Mouse (Mus musculus) forebrain, postnatal 0 days (tissue): ENCODE measurements at regions not wholly inside any gene's neighbourhood (a gene's known extent, or its start where the extent isn't known, plus 50 kb on each side); places are given as distances from the start of the nearest gene placed in this dataset.
A peak's percentile ranks its signal among the peaks of the same experiment; 100 is the strongest.

Source experiments
- ATAC-seq: fragments of 200-750 bp; cut with Nextera tagmentation; 2 replicates; pipeline ENCODE4 v1.8.0; 2017; ENCODE audit warnings: mild to moderate bottlenecking, moderate library complexity
- DNase-seq: peaks from one replicate; pipeline ENCODE4 v3.0.0-alpha.2; 2015
- H3K27ac ChIP-seq: fragments of 300-500 bp; sonication (generic); 2 replicates; pipeline ENCODE4 v1.5.1; 2014; ENCODE audit warnings: low read depth, mild to moderate bottlenecking, antibody characterized with exemption, low read length, moderate library complexity, mixed read lengths
- H3K27me3 ChIP-seq: fragments of 300-500 bp; sonication (generic); 2 replicates; pipeline ENCODE4 v1.6.1; 2014; ENCODE audit warnings: mild to moderate bottlenecking, low read length, mixed read lengths; ENCODE audit not compliant: insufficient read depth
- H3K36me3 ChIP-seq: fragments of 300-500 bp; sonication (generic); 2 replicates; pipeline ENCODE4 v1.6.1; 2014; ENCODE audit warnings: mild to moderate bottlenecking, moderate library complexity; ENCODE audit not compliant: insufficient read depth
- H3K4me1 ChIP-seq: fragments of 300-500 bp; sonication (generic); 2 replicates; pipeline ENCODE4 v1.6.1; 2014; ENCODE audit warnings: antibody characterized with exemption; ENCODE audit not compliant: insufficient read depth
- H3K4me2 ChIP-seq: fragments of 300-500 bp; sonication (generic); 2 replicates; pipeline ENCODE4 v1.6.1; 2014; ENCODE audit warnings: low read depth, mild to moderate bottlenecking, moderate library complexity
- H3K4me3 ChIP-seq: fragments of 300-500 bp; sonication (generic); 2 replicates; pipeline ENCODE4 v1.5.1; 2014; ENCODE audit warnings: low read depth, low read length, mixed read lengths
- H3K9ac ChIP-seq: fragments of 300-500 bp; sonication (generic); 2 replicates; pipeline ENCODE4 v1.6.1; 2014; ENCODE audit warnings: mild to moderate bottlenecking
- H3K9me3 ChIP-seq: fragments of 300-500 bp; sonication (generic); 2 replicates; pipeline ENCODE4 v1.6.1; 2016; ENCODE audit warnings: low read length
- CTCF ChIP-seq: sonication (generic); IDR thresholded peaks from 2 replicates; pipeline ENCODE4 v1.5.1; 2016; ENCODE audit warnings: antibody characterized with exemption, control low read depth, low read depth
- WGBS: fragments of 180-500 bp; shearing (Covaris S2); extraction: QIAGEN DNeasy Blood & Tissue Kit; methylation state at CpG from one replicate; pipeline ENCODE4 v1.1.7; 2014; 5-methylcytosine and 5-hydroxymethylcytosine counted together

- Histone ChIP-seq H3K4me1 (no peaks in the 10 kb centered on the region), H3K4me3 (no peak overlapping the region), H3K4me2 (no peak overlapping the region), H3K9ac (no peak overlapping the region), H3K27me3 (no peaks in the 10 kb centered on the region), H3K9me3 (no peaks in the 10 kb centered on the region), H3K36me3 (no peaks in the 10 kb centered on the region), H3K27ac (no peak overlapping the region)
- no peak for TF ChIP-seq CTCF
- no peak for ATAC-seq
- 91% methylated on average over 3 of the region's 3 CpGs for WGBS
- DNase-seq: no peak
Observed at GRCm38 (mm10) chr7:134528026-134528425, 142.4 kb upstream of the Dock1 start.

GRCm38 (mm10) chr7:134534821-134535220 is 135.6 kb upstream of the Dock1 start:
- TF ChIP-seq CTCF: no peak
- no peaks in the 10 kb centered on the region for H3K4me1 ChIP-seq
- H3K27me3 ChIP-seq: no peaks in the 10 kb centered on the region; the same call in 1 of the 2 replicates
- no peak overlapping the region for H3K9ac ChIP-seq
- no peak for DNase-seq
- WGBS: 83% methylated on average over 4 of the region's 4 CpGs
- H3K27ac ChIP-seq: no peak overlapping the region
- H3K4me2 ChIP-seq: no peak overlapping the region
- no peaks in the 10 kb centered on the region for H3K36me3 ChIP-seq
- H3K9me3 ChIP-seq: no peaks in the 10 kb centered on the region
- no peak for ATAC-seq
- H3K4me3 ChIP-seq: no peak overlapping the region

DNA sequence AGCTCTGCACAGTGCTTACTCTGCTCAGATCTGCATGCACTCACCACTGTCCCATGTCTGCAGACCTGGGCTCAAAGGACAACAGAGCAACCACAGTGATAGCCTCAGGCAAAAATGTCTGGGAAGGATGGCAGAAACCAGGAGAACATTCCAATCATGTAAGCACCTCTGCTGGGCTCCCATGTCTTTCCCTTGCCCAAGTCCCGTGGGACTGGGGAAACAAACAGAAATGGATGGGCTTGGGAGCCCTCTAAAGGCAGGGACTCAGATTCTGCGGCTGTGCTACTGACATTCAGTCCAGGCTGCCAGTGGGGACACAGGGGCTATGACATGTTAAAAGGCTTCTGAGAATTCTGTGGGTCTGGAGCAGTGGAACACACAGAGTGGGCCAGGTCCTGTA is 128.8 kb upstream of the Dock1 start:
- H3K36me3 ChIP-seq: no peaks in the 10 kb centered on the region
- WGBS: 76% methylated on average over 2 of the region's 2 CpGs
- no peak overlapping the region for H3K9ac ChIP-seq
- no peaks in the 10 kb centered on the region for H3K4me1 ChIP-seq
- no peak overlapping the region for H3K4me3 ChIP-seq
- no peak for TF ChIP-seq CTCF
- H3K9me3 ChIP-seq: no peaks in the 10 kb centered on the region
- no peak overlapping the region for H3K4me2 ChIP-seq
- H3K27ac ChIP-seq: no peak overlapping the region
- no peak for ATAC-seq
- no peak for DNase-seq
- no peaks in the 10 kb centered on the region; the same call in 1 of the 2 replicates for H3K27me3 ChIP-seq

GRCm38 (mm10) chr7:134546187-134546586 is 124.3 kb upstream of the Dock1 start:
- H3K9me3 ChIP-seq: no peaks in the 10 kb centered on the region
- peaks cover 5% of the 10 kb centered on the region; the same call in 1 of the 2 replicates for H3K4me1 ChIP-seq
- no peak overlapping the region for H3K4me3 ChIP-seq
- WGBS: 87% methylated on average over 6 of the region's 6 CpGs
- no peaks in the 10 kb centered on the region for H3K36me3 ChIP-seq
- no peak for DNase-seq
- no peak overlapping the region for H3K9ac ChIP-seq
- no peak for ATAC-seq
- H3K4me2 ChIP-seq: no peak overlapping the region
- 0 out of 2 replicates have a peak, but pooled peaks have one; percentile 10 for TF ChIP-seq CTCF
- H3K27ac ChIP-seq: no peak overlapping the region
- H3K27me3 ChIP-seq: no peaks in the 10 kb centered on the region

DNA sequence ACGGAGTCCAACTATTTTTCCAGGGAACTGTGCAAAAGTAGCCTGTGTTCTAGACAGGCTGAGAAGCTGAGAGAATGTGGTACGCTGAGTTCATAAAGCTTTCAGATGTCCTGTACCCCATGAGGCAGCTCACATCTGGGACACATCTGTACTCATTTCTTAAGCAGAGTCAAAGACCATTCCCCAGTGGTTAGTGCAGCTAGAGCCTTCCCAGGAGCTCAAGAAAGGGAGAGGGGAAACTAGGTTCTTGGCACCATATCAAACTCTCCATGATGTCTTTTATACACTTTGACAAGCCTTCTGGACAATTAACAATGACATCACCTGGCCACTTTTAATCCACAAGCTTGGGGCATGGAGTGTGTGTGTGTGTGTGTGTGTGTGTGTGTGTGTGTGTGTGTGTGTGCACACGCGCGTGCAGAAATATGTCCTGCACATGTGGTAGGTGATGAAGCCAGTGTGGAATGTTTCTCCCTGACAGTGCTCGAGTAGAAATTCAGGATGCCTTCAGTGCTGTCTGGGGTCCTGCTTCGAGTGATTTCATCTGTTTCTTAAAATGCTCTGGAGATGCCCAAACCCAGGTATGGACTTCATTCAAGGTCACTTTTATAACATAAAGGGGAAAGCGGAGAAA is 121.1 kb upstream of the Dock1 start:
- no peak overlapping the region for H3K4me2 ChIP-seq
- DNase-seq (no peak), ATAC-seq (no peak)
- WGBS: 73% methylated on average over 8 of the region's 8 CpGs
- peaks cover 5% of the 10 kb centered on the region; the same call in 1 of the 2 replicates for H3K4me1 ChIP-seq
- no peaks in the 10 kb centered on the region for H3K27me3 ChIP-seq
- TF ChIP-seq CTCF: no peak
- no peaks in the 10 kb centered on the region for H3K9me3 ChIP-seq
- H3K4me3 ChIP-seq: no peak overlapping the region
- H3K27ac ChIP-seq: no peak overlapping the region
- no peak overlapping the region for H3K9ac ChIP-seq
- no peaks in the 10 kb centered on the region for H3K36me3 ChIP-seq

DNA sequence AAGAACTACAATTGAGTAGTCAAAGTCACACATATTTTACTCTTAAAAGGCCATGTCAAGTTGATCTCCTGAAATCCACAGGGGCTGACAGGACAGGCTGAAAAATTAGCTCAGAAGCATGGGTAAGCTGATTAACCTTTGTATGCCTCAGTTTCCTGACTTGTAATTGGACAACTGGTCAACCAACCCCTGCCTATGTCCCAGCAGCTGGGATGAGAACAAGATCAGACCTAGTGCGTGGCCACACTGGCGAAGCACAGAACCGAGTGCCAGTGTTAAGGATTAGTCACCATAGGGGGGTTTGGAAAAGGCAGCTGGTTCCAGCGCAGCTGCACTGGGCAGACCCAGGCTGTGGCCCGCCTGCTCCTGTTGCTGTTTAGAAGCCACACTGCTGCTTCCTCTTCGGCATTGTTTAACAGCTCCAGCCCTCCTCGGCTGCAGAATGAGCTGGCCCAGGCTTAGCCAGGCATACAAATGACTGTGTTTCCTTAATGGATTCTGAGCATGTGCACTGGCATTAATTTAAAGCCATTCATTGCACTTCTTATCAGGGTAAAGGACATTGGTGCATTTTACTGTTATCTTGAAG is 120.1 kb upstream of the Dock1 start:
- peak; percentile 49 for DNase-seq
- Histone ChIP-seq H3K9me3 (no peaks in the 10 kb centered on the region), H3K27me3 (no peaks in the 10 kb centered on the region), H3K27ac (no peak overlapping the region), H3K4me1 (peaks cover 5% of the 10 kb centered on the region; the same call in 1 of the 2 replicates), H3K4me3 (no peak overlapping the region), H3K4me2 (no peak overlapping the region), H3K36me3 (no peaks in the 10 kb centered on the region), H3K9ac (no peak overlapping the region)
- WGBS: 13% methylated on average over 7 of the region's 7 CpGs
- TF ChIP-seq CTCF: no peak
- ATAC-seq: peak; percentile 91

DNA sequence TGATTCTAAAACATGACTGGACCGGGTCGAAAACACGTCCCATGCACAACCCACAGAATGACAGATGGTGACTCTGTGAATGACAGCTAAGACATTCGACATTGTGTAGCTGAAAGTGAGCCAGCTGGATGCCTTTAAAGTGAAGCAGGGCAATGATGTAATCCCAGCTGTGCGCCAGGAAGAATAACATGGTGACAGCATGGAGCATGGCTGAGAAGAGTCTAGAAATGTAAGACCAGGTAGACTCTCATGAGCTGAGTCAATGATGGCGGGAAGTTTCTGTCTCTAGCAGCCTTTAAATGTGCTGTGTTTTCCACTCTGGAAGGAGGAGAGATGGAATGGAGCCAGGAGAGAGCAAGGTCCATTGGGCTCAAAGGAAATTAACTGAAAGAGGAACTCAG is 118.4 kb upstream of the Dock1 start:
- Histone ChIP-seq H3K36me3 (no peaks in the 10 kb centered on the region), H3K27ac (no peak overlapping the region), H3K4me1 (peaks cover 5% of the 10 kb centered on the region; the same call in 1 of the 2 replicates), H3K4me3 (no peak overlapping the region), H3K27me3 (no peaks in the 10 kb centered on the region), H3K9ac (no peak overlapping the region), H3K9me3 (no peaks in the 10 kb centered on the region), H3K4me2 (no peak overlapping the region)
- DNase-seq (peak; percentile 53), ATAC-seq (peak; percentile 43; the same call in 1 of the 2 replicates)
- WGBS: 37% methylated on average over 6 of the region's 6 CpGs
- no peak for TF ChIP-seq CTCF
